Mouse (Mus musculus): Measurements from ENCODE around the gene Ppp4r3a. TPM values are rescaled to one million over a fixed set of nuclear protein-coding genes. Genes with fewer than 3 reads are reported as not detected.

The Ppp4r3a gene
- polyA plus RNA-seq, 1 experiment from 2014 or later: 33.7 TPM

DNA sequence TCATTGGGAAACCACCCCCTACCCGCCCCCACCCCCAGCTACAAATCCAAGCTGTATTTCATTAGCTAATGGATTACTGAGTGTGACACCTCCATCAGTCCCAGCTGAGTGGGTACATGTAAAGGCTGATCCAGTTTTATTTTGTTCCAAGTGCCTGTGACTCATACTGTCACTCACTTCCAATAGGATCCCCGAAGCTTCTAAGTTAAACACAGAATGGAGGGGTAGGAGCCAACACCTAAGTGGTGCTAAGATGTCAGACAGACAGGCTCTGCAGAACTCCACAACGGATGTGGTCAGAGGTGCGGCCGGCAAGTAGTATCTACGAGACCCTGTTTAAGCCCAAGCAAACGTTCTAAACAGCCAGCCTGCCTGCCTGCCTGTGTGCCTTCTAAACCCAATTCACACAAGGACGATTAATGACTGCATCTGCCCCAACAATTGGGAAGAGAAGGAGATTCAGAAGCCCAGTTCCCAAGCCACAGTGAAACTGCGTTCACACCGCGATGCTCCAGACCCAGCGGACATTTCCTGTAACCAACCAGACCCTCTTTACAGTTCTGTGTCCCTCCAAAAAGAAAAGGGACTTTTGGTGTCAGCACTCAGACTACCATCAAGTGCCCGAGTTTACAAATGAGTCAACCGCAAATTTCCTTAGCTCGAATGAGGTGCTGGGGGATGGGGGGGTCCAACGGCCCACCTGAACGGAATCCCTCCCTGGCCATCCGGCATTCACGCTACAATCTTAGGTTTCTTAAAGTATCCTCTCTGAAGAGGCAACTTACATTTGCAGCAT, 55.9 kb downstream of the Ppp4r3a start:
- 4% methylated on average over 19 of the region's 19 CpGs for WGBS
- no peaks in the 10 kb centered on the region for H3K9me3 ChIP-seq
- H3K27me3 ChIP-seq: peaks cover 19% of the 10 kb centered on the region
- H3K27ac ChIP-seq: no peak overlapping the region
- no peaks in the 10 kb centered on the region for H3K36me3 ChIP-seq
- peaks cover 30% of the 10 kb centered on the region for H3K4me1 ChIP-seq
- H3K9ac ChIP-seq: no peak overlapping the region
- H3K4me3 ChIP-seq: peak overlapping the region; percentile 67
- peak overlapping the region; percentile 99 for H3K4me2 ChIP-seq
- ATAC-seq (ENCODE audit: insufficient number of reproducible peaks, low FRiP score, low TSS enrichment, low read depth): no peak

GRCm38 (mm10) chr12:101026946-101027345, 56.6 kb downstream of the Ppp4r3a start:
- Histone ChIP-seq H3K9ac (no peak overlapping the region), H3K36me3 (no peaks in the 10 kb centered on the region), H3K9me3 (no peaks in the 10 kb centered on the region), H3K4me3 (peak overlapping the region; percentile 67; the same call in 1 of the 2 replicates), H3K4me2 (peak overlapping the region; percentile 99), H3K4me1 (peaks cover 30% of the 10 kb centered on the region), H3K27ac (no peak overlapping the region), H3K27me3 (peaks cover 19% of the 10 kb centered on the region)
- no peak for ATAC-seq (ENCODE audit: insufficient number of reproducible peaks, low FRiP score, low TSS enrichment, low read depth)
- WGBS: 10% methylated on average over 14 of the region's 14 CpGs

DNA sequence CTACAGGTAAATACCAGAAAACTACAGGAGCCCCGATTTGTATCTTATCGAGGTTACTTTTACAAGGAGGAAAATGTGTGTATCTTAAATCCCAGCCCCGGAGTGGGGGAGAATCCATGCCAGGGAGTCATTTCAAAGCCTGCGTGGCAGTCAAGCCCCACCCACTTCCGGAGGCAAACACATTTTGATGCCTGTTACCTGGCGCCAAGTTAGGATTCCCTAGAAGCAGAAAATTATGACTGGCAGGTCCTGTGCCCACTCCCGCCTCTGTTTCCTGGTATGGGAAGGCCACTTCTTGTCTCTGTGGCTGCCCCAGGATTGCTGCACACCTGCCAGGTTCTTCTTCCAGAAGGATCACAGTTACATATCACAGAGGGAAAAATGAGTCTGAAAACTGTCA, 57.0 kb downstream of the Ppp4r3a start:
- Histone ChIP-seq H3K36me3 (no peaks in the 10 kb centered on the region), H3K9ac (no peak overlapping the region), H3K4me2 (no peak overlapping the region), H3K9me3 (no peaks in the 10 kb centered on the region), H3K4me3 (no peak overlapping the region), H3K27me3 (peaks cover 19% of the 10 kb centered on the region), H3K4me1 (peaks cover 30% of the 10 kb centered on the region), H3K27ac (no peak overlapping the region)
- no peak for ATAC-seq (ENCODE audit: insufficient number of reproducible peaks, low FRiP score, low TSS enrichment, low read depth)
- WGBS: 42% methylated on average over 7 of the region's 7 CpGs

GRCm38 (mm10) chr12:101026025-101026424, 57.5 kb downstream of the Ppp4r3a start:
- peaks cover 19% of the 10 kb centered on the region for H3K27me3 ChIP-seq
- ATAC-seq (ENCODE audit: insufficient number of reproducible peaks, low FRiP score, low TSS enrichment, low read depth): no peak

DNA sequence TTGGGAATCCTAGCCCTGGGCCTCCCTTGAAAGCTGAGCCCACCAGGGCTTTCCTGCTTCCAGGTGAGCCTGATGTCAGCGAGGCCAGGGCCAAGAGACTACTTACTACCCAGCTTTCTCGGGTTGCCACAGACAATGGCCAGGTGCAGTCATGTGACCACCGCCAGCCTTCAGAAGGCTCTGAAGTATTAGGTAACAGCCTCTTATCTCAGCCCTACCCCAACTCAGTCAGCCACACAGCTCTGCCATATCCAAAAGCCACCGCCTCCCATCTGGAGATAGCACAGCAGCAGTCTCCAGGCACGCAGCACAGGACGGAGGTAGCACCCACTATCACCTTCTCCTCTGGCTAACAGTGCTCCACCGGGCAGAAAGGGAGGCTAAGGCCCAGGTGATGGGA, 58.1 kb downstream of the Ppp4r3a start:
- Histone ChIP-seq H3K9ac (no peak overlapping the region), H3K9me3 (no peaks in the 10 kb centered on the region), H3K4me2 (no peak overlapping the region), H3K27me3 (peaks cover 19% of the 10 kb centered on the region), H3K36me3 (no peaks in the 10 kb centered on the region), H3K4me3 (no peak overlapping the region), H3K4me1 (peaks cover 30% of the 10 kb centered on the region), H3K27ac (no peak overlapping the region)
- no peak for ATAC-seq (ENCODE audit: insufficient number of reproducible peaks, low FRiP score, low TSS enrichment, low read depth)
- WGBS: 64% methylated on average over 7 of the region's 7 CpGs

More at GRCm38 (mm10) chr12:101026025-101026424, 57.5 kb downstream of the Ppp4r3a start:
- Histone ChIP-seq H3K4me1 (peaks cover 30% of the 10 kb centered on the region), H3K36me3 (no peaks in the 10 kb centered on the region), H3K9ac (no peak overlapping the region), H3K27ac (no peak overlapping the region), H3K4me2 (no peak overlapping the region), H3K4me3 (no peak overlapping the region), H3K9me3 (no peaks in the 10 kb centered on the region)
- WGBS: 83% methylated on average over 4 of the region's 4 CpGs

GRCm38 (mm10) chr12:101024824-101025223, 58.7 kb downstream of the Ppp4r3a start:
- Histone ChIP-seq H3K4me2 (no peak overlapping the region), H3K4me1 (peaks cover 34% of the 10 kb centered on the region), H3K27me3 (peaks cover 19% of the 10 kb centered on the region)

GRCm38 (mm10) chr12:101023143-101023542, 60.4 kb downstream of the Ppp4r3a start:
- WGBS: 82% methylated on average over 11 of the region's 11 CpGs
- ATAC-seq (ENCODE audit: insufficient number of reproducible peaks, low FRiP score, low TSS enrichment, low read depth): no peak
- no peak overlapping the region for H3K27ac ChIP-seq

More at GRCm38 (mm10) chr12:101024824-101025223, 58.7 kb downstream of the Ppp4r3a start:
- Histone ChIP-seq H3K9ac (no peak overlapping the region), H3K36me3 (no peaks in the 10 kb centered on the region), H3K27ac (no peak overlapping the region), H3K4me3 (no peak overlapping the region), H3K9me3 (no peaks in the 10 kb centered on the region)
- no peak for ATAC-seq (ENCODE audit: insufficient number of reproducible peaks, low FRiP score, low TSS enrichment, low read depth)
- 62% methylated on average over 8 of the region's 8 CpGs for WGBS

GRCm38 (mm10) chr12:101022353-101022752, 61.1 kb downstream of the Ppp4r3a start:
- H3K27ac ChIP-seq: no peak overlapping the region
- H3K4me1 ChIP-seq: peaks cover 24% of the 10 kb centered on the region
- no peak overlapping the region for H3K9ac ChIP-seq
- H3K9me3 ChIP-seq: no peaks in the 10 kb centered on the region
- peaks cover 18% of the 10 kb centered on the region for H3K27me3 ChIP-seq
- H3K4me3 ChIP-seq: no peak overlapping the region
- H3K4me2 ChIP-seq: no peak overlapping the region
- 91% methylated on average over 8 of the region's 8 CpGs for WGBS
- no peak for ATAC-seq (ENCODE audit: insufficient number of reproducible peaks, low FRiP score, low TSS enrichment, low read depth)
- H3K36me3 ChIP-seq: no peaks in the 10 kb centered on the region

More at GRCm38 (mm10) chr12:101023143-101023542, 60.4 kb downstream of the Ppp4r3a start:
- no peak overlapping the region for H3K9ac ChIP-seq
- H3K4me2 ChIP-seq: no peak overlapping the region
- no peaks in the 10 kb centered on the region for H3K36me3 ChIP-seq
- peaks cover 19% of the 10 kb centered on the region for H3K27me3 ChIP-seq
- H3K9me3 ChIP-seq: no peaks in the 10 kb centered on the region
- H3K4me3 ChIP-seq: no peak overlapping the region
- H3K4me1 ChIP-seq: peaks cover 25% of the 10 kb centered on the region

DNA sequence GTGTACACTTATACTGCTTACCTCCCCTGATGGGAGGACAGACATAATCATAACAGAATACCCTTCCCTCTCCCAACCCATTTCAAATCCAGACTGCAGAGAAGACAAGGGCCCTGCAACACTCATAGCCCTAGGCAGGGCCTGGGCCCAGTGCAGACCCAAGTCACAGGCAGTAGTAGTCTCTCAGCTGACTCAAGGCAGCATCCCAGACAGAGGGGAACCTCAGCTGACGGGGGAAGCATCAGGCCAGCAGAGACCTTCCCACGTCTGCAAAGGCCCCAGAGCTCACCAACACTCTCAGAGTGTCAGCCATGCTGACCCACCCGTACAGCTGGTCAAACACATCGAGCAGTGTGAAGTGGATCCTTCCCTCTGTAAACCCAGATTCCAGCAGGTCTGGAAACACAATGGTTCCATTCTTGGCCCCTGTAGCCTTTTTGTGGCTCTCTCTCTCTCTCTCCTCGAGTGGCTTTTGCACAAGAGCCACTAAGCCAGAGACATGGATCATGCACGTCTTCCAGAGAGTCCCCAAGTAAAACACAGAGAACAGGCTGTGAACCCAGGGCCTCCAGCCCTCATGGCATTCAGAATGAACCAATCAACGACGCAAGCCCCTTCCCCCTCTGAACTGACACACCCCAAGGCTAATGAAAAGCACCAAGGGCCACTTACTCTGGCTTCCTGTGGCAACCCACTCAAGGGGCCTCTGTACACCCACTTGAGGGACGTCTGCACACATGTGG, 61.8 kb downstream of the Ppp4r3a start:
- no peak for ATAC-seq (ENCODE audit: insufficient number of reproducible peaks, low FRiP score, low TSS enrichment, low read depth)
- Histone ChIP-seq H3K27ac (no peak overlapping the region), H3K27me3 (peaks cover 14% of the 10 kb centered on the region), H3K9ac (no peak overlapping the region), H3K9me3 (no peaks in the 10 kb centered on the region), H3K36me3 (no peaks in the 10 kb centered on the region), H3K4me3 (no peak overlapping the region), H3K4me2 (no peak overlapping the region), H3K4me1 (peaks cover 23% of the 10 kb centered on the region)
- 78% methylated on average over 9 of the region's 9 CpGs for WGBS

GRCm38 (mm10) chr12:101020210-101021015, 63.1 kb downstream of the Ppp4r3a start:
- 72% methylated on average over 15 of the region's 15 CpGs for WGBS
- no peak for ATAC-seq (ENCODE audit: insufficient number of reproducible peaks, low FRiP score, low TSS enrichment, low read depth)
- Histone ChIP-seq H3K9me3 (no peaks in the 10 kb centered on the region), H3K4me1 (peaks cover 33% of the 10 kb centered on the region), H3K4me3 (no peak overlapping the region), H3K27ac (no peak overlapping the region), H3K4me2 (no peak overlapping the region), H3K27me3 (0 out of 2 replicates have a peak, but pooled peaks cover 1% of the 10 kb centered on the region), H3K9ac (no peak overlapping the region), H3K36me3 (no peaks in the 10 kb centered on the region)

DNA sequence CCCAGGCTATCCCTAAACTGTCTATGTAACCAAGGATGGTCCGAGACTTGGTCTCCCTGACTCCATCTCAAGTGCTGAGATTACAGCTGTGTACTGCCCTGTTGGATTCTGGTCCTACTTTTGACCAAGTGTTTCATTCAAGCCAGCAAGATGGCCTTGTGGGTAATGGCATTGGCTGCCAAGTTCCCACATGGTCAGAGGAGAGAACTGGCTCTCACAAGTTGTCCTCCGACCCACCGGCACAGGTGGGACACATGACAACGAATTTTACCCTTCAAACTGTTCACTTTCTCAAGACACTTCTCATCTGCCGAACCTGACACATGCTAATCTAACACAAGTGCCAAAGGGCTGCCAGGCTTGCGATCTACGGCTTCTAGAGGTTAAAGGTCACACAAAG, 64.1 kb downstream of the Ppp4r3a start:
- Histone ChIP-seq H3K9ac (no peak overlapping the region), H3K9me3 (no peaks in the 10 kb centered on the region), H3K36me3 (no peaks in the 10 kb centered on the region), H3K4me1 (peaks cover 38% of the 10 kb centered on the region), H3K27ac (no peak overlapping the region), H3K4me3 (no peak overlapping the region), H3K4me2 (no peak overlapping the region), H3K27me3 (no peaks in the 10 kb centered on the region)
- no peak for ATAC-seq (ENCODE audit: insufficient number of reproducible peaks, low FRiP score, low TSS enrichment, low read depth)
- WGBS: 91% methylated on average over 7 of the region's 7 CpGs

All from limb, embryonic 15.5 days (tissue).